In the genomic region with DNA sequence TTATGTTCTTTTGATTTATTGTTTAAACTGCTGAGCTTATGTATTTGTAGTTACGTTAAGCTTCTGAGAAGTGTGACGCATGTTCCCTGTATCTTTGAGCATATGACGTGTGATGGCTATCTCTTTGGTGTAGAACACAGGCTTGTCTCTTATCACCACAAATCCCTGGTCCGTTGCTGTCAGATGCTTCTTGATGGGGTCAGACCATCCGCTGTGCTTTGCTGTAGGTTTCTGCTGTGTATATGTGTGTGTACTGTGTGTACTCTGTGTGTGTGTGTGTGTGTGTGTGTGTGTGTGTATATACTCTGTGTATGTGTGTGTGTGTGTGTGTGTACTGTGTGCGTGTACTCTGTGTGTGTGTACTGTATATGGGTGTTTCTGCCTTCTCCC, we compare ENCODE assay signal across 21 mouse cellular contexts.
DNase-seq lines count a peak whose midpoint lies in the region; ATAC-seq and TF ChIP-seq lines count a peak whose summit lies in the region.
"Had no signal": no experiment of that assay in that cellular context is flagged by ENCODE, and none has a peak within 500 bp of the region (broad histone marks: within the 10 kb centered on the region; RNA-seq: fewer than 3 reads in every experiment).

No protein-coding gene starts in this region.

- H3K4me1 ChIP-seq in forebrain, embryonic 11.5 days (replicated peaks; ENCODE audit: control insufficient read depth, insufficient read depth, low read length): no peaks in the 10 kb centered on the region
- H3K4me1 ChIP-seq in forebrain, embryonic 14.5 days (ENCODE audit: control insufficient read depth, insufficient read depth, low read length): no peaks in the 10 kb centered on the region
- peaks cover 43% of the 10 kb centered on the region for H3K4me1 ChIP-seq in lung, embryonic 15.5 days
- peaks cover 4% of the 10 kb centered on the region; the same call in 1 of the 2 replicates for H3K4me1 ChIP-seq in midbrain, embryonic 12.5 days
- H3K4me1 ChIP-seq in midbrain, postnatal 0 days (ENCODE audit: insufficient read depth, low read length): no peaks in the 10 kb centered on the region; the same call in 1 of the 2 replicates
- peaks cover 34% of the 10 kb centered on the region for H3K4me1 ChIP-seq in embryonic facial prominence, embryonic 10.5 days
- peaks cover 6% of the 10 kb centered on the region; the same call in 1 of the 2 replicates for H3K4me1 ChIP-seq in kidney, embryonic 15.5 days

- H3K36me3 ChIP-seq in forebrain, embryonic 11.5 days (ENCODE audit: control insufficient read depth, insufficient read depth, low read length): no peaks in the 10 kb centered on the region
- H3K36me3 ChIP-seq in forebrain, embryonic 14.5 days (ENCODE audit: control insufficient read depth, insufficient read depth, low read length): no peaks in the 10 kb centered on the region
- no peaks in the 10 kb centered on the region for H3K36me3 ChIP-seq in lung, embryonic 15.5 days
- H3K36me3 ChIP-seq in midbrain, embryonic 12.5 days: no peaks in the 10 kb centered on the region
- no peaks in the 10 kb centered on the region for H3K36me3 ChIP-seq in midbrain, postnatal 0 days (ENCODE audit: insufficient read depth, low read length)
- no peaks in the 10 kb centered on the region for H3K36me3 ChIP-seq in embryonic facial prominence, embryonic 10.5 days (replicated peaks)
- H3K36me3 ChIP-seq in kidney, embryonic 15.5 days: no peaks in the 10 kb centered on the region
- H3K36me3 ChIP-seq: forebrain, embryonic 10.5 days; heart, embryonic 12.5 days; hindbrain, embryonic 10.5 days had no signal

- TF ChIP-seq CTCF in midbrain, postnatal 0 days (IDR thresholded peaks at IDR 0.05): no peak

- no peaks in the 10 kb centered on the region for H3K9me3 ChIP-seq in forebrain, embryonic 11.5 days (ENCODE audit: control insufficient read depth, low read length)
- no peaks in the 10 kb centered on the region for H3K9me3 ChIP-seq in forebrain, embryonic 14.5 days (replicated peaks; ENCODE audit: control insufficient read depth, low read length)
- no peaks in the 10 kb centered on the region for H3K9me3 ChIP-seq in lung, embryonic 15.5 days
- H3K9me3 ChIP-seq in midbrain, embryonic 12.5 days: no peaks in the 10 kb centered on the region
- H3K9me3 ChIP-seq in midbrain, postnatal 0 days (ENCODE audit: low read length): no peaks in the 10 kb centered on the region
- H3K9me3 ChIP-seq in embryonic facial prominence, embryonic 10.5 days: peaks cover 8% of the 10 kb centered on the region; the same call in 1 of the 2 replicates
- no peaks in the 10 kb centered on the region for H3K9me3 ChIP-seq in kidney, embryonic 15.5 days (replicated peaks)
- H3K9me3 ChIP-seq: forebrain, embryonic 10.5 days had no signal

- peak; percentile 38 for DNase-seq in forebrain, embryonic 11.5 days (ENCODE audit: low spot score)
- no peak for DNase-seq in forebrain, embryonic 14.5 days (ENCODE audit: low spot score)
- DNase-seq in lung, adult 18-20 months: no peak
- no peak for DNase-seq in midbrain, postnatal 0 days (ENCODE audit: low spot score)
- DNase-seq in embryonic facial prominence, embryonic 10.5 days (ENCODE audit: low spot score): no peak
- DNase-seq: B cell, adult 2 months; cerebellum, adult 11-12 months; cerebellum, adult 9-10 months; cerebellum, postnatal 36 days had no signal

- H3K4me2 ChIP-seq in forebrain, embryonic 11.5 days (ENCODE audit: low read depth, low read length, severe bottlenecking): no peak overlapping the region
- H3K4me2 ChIP-seq in forebrain, embryonic 14.5 days (ENCODE audit: low read length): no peak overlapping the region
- H3K4me2 ChIP-seq in lung, embryonic 15.5 days: no peak overlapping the region
- H3K4me2 ChIP-seq in midbrain, embryonic 12.5 days (replicated peaks): no peak overlapping the region
- no peak overlapping the region for H3K4me2 ChIP-seq in midbrain, postnatal 0 days (ENCODE audit: low read depth, low read length, poor library complexity, severe bottlenecking)
- no peak overlapping the region for H3K4me2 ChIP-seq in kidney, embryonic 15.5 days
- H3K4me2 ChIP-seq: heart, embryonic 12.5 days had no signal

- H3K27me3 ChIP-seq in forebrain, embryonic 11.5 days (ENCODE audit: control insufficient read depth, insufficient read depth, low read length): no peaks in the 10 kb centered on the region
- no peaks in the 10 kb centered on the region for H3K27me3 ChIP-seq in forebrain, embryonic 14.5 days (replicated peaks; ENCODE audit: control insufficient read depth, insufficient read depth, low read length)
- no peaks in the 10 kb centered on the region for H3K27me3 ChIP-seq in lung, embryonic 15.5 days
- peaks cover 58% of the 10 kb centered on the region for H3K27me3 ChIP-seq in midbrain, embryonic 12.5 days
- no peaks in the 10 kb centered on the region for H3K27me3 ChIP-seq in midbrain, postnatal 0 days (ENCODE audit: insufficient read depth, low read length)
- 0 out of 2 replicates have a peak, but pooled peaks cover 6% of the 10 kb centered on the region for H3K27me3 ChIP-seq in embryonic facial prominence, embryonic 10.5 days (replicated peaks; ENCODE audit: low read depth, poor library complexity, severe bottlenecking)
- H3K27me3 ChIP-seq in kidney, embryonic 15.5 days: no peaks in the 10 kb centered on the region
- H3K27me3 ChIP-seq: Patski had no signal

- WGBS in forebrain, embryonic 11.5 days: 77% methylated on average over 6 of the region's 6 CpGs
- WGBS in forebrain, embryonic 14.5 days: 85% methylated on average over 6 of the region's 6 CpGs
- WGBS in lung, embryonic 15.5 days: 65% methylated on average over 6 of the region's 6 CpGs
- WGBS in midbrain, embryonic 12.5 days: 47% methylated on average over 6 of the region's 6 CpGs
- WGBS in midbrain, postnatal 0 days: 52% methylated on average over 6 of the region's 6 CpGs
- WGBS in embryonic facial prominence, embryonic 10.5 days: 85% methylated on average over 6 of the region's 6 CpGs
- 86% methylated on average over 6 of the region's 6 CpGs for WGBS in kidney, embryonic 15.5 days

- ATAC-seq in forebrain, embryonic 11.5 days (replicated peaks; ENCODE audit: low FRiP score): no peak
- ATAC-seq in forebrain, embryonic 14.5 days: no peak
- no peak for ATAC-seq in lung, embryonic 15.5 days (ENCODE audit: borderline replicate concordance, extremely low read depth, low FRiP score, low TSS enrichment)
- ATAC-seq in midbrain, embryonic 12.5 days (ENCODE audit: low FRiP score, low read depth): peak; percentile 66
- no peak for ATAC-seq in midbrain, postnatal 0 days (ENCODE audit: low FRiP score)
- ATAC-seq in kidney, embryonic 15.5 days (replicated peaks; ENCODE audit: low FRiP score): no peak
- ATAC-seq: activated CD4-positive, CD25-positive, alpha-beta regulatory T cell, adult 4 months; CD4-positive, CD25-positive, alpha-beta regulatory T cell, adult 4 months; forebrain, embryonic 16.5 days; hindbrain, embryonic 16.5 days; Patski had no signal

- H3K4me3 ChIP-seq in forebrain, embryonic 11.5 days (ENCODE audit: low read depth, low read length): no peak overlapping the region
- H3K4me3 ChIP-seq in forebrain, embryonic 14.5 days (ENCODE audit: low read depth, low read length): no peak overlapping the region
- no peak overlapping the region for H3K4me3 ChIP-seq in lung, embryonic 15.5 days
- H3K4me3 ChIP-seq in midbrain, embryonic 12.5 days: no peak overlapping the region
- H3K4me3 ChIP-seq in midbrain, postnatal 0 days (ENCODE audit: low read depth, low read length): no peak overlapping the region
- no peak overlapping the region for H3K4me3 ChIP-seq in embryonic facial prominence, embryonic 10.5 days
- H3K4me3 ChIP-seq in kidney, embryonic 15.5 days (replicated peaks): no peak overlapping the region
- H3K4me3 ChIP-seq: erythroblast, embryonic 14.5 days; forebrain, embryonic 10.5 days; heart, embryonic 12.5 days; hindbrain, embryonic 10.5 days had no signal

- H3K27ac ChIP-seq in forebrain, embryonic 11.5 days (ENCODE audit: low read depth, low read length): no peak overlapping the region
- no peak overlapping the region for H3K27ac ChIP-seq in forebrain, embryonic 14.5 days (ENCODE audit: low read depth, low read length)
- H3K27ac ChIP-seq in lung, embryonic 15.5 days: peak overlapping the region; percentile 38; the same call in 1 of the 2 replicates
- H3K27ac ChIP-seq in midbrain, embryonic 12.5 days (replicated peaks): no peak overlapping the region
- H3K27ac ChIP-seq in midbrain, postnatal 0 days (ENCODE audit: low read depth, low read length): no peak overlapping the region
- H3K27ac ChIP-seq in embryonic facial prominence, embryonic 10.5 days (replicated peaks): 0 out of 2 replicates have a peak overlapping the region, but pooled peaks have one; percentile 2
- H3K27ac ChIP-seq in kidney, embryonic 15.5 days: no peak overlapping the region
- H3K27ac ChIP-seq: hindbrain, embryonic 10.5 days had no signal

- H3K9ac ChIP-seq in forebrain, embryonic 11.5 days (ENCODE audit: low read length): no peak overlapping the region
- H3K9ac ChIP-seq in forebrain, embryonic 14.5 days (ENCODE audit: low read length): no peak overlapping the region
- H3K9ac ChIP-seq in lung, embryonic 15.5 days: no peak overlapping the region
- no peak overlapping the region for H3K9ac ChIP-seq in midbrain, embryonic 12.5 days (replicated peaks)
- H3K9ac ChIP-seq in midbrain, postnatal 0 days (replicated peaks; ENCODE audit: low read length, poor library complexity, severe bottlenecking): no peak overlapping the region
- no peak overlapping the region for H3K9ac ChIP-seq in kidney, embryonic 15.5 days
- H3K9ac ChIP-seq: heart, embryonic 12.5 days had no signal

Comparison
In these comparisons a context has a peak if more than half of its experiments do, and no peak if none do; other contexts are left out.
1. H3K27ac ChIP-seq: peak in lung, embryonic 15.5 days (single experiment) and embryonic facial prominence, embryonic 10.5 days (single experiment); none in forebrain, embryonic 11.5 days (single experiment), forebrain, embryonic 14.5 days (single experiment), midbrain, embryonic 12.5 days (single experiment), midbrain, postnatal 0 days (single experiment) and kidney, embryonic 15.5 days (single experiment).